Mouse (Mus musculus) heart, embryonic 13.5 days (tissue): ENCODE measurements around the gene Dmp1. TPM values are rescaled to one million over a fixed set of nuclear protein-coding genes. Genes with fewer than 3 reads are reported as not detected.

Experiments used
- ATAC-seq: fragments of 200-750 bp; cut with Nextera tagmentation; 2 replicates; pipeline ENCODE4 v1.8.0; 2017; ENCODE audit warnings: moderate TSS enrichment; ENCODE audit not compliant: insufficient number of reproducible peaks, low FRiP score, low TSS enrichment; ENCODE audit errors: extremely low read depth
- H3K27ac ChIP-seq: fragments of 300-500 bp; sonication (generic); replicated peaks from 2 replicates; pipeline ENCODE4 v1.5.1; 2015; ENCODE audit warnings: moderate library complexity, mild to moderate bottlenecking, inconsistent platforms
- H3K27me3 ChIP-seq: fragments of 300-500 bp; sonication (generic); replicated peaks from 2 replicates; pipeline ENCODE4 v1.6.1; 2015; ENCODE audit warnings: mild to moderate bottlenecking, inconsistent platforms
- H3K36me3 ChIP-seq: fragments of 300-500 bp; sonication (generic); 2 replicates; pipeline ENCODE4 v1.6.1; 2015; ENCODE audit warnings: mild to moderate bottlenecking, inconsistent platforms
- H3K4me1 ChIP-seq: fragments of 300-500 bp; sonication (generic); 2 replicates; pipeline ENCODE4 v1.6.1; 2015; ENCODE audit warnings: inconsistent platforms
- H3K4me2 ChIP-seq: fragments of 300-500 bp; sonication (generic); 2 replicates; pipeline ENCODE4 v1.6.1; 2015; ENCODE audit warnings: inconsistent platforms, mild to moderate bottlenecking, moderate library complexity
- H3K4me3 ChIP-seq: fragments of 300-500 bp; sonication (generic); 2 replicates; pipeline ENCODE4 v1.5.1; 2015; ENCODE audit warnings: moderate library complexity, mild to moderate bottlenecking, inconsistent platforms
- H3K9ac ChIP-seq: fragments of 300-500 bp; sonication (generic); 2 replicates; pipeline ENCODE4 v1.6.1; 2015; ENCODE audit warnings: inconsistent platforms, mild to moderate bottlenecking, moderate library complexity
- H3K9me3 ChIP-seq: fragments of 300-500 bp; sonication (generic); 2 replicates; pipeline ENCODE4 v1.6.1; 2016; ENCODE audit warnings: inconsistent platforms
- WGBS: fragments of 180-500 bp; shearing (Covaris S2); methylation state at CpG from one replicate; pipeline ENCODE4 v1.1.7; 2015; ENCODE audit warnings: mixed read lengths; 5-methylcytosine and 5-hydroxymethylcytosine counted together
- polyA plus RNA-seq: library from polyadenylated mRNA; unstranded; fragments of >200 nt; fragmentation: Nextera tagmentation; extraction: Ambion mirVana; gene quantifications from 2 replicates; pipeline ENCODE4 v1.2.1, GENCODE M21; 2015

Gene Dmp1
- polyA plus RNA-seq, result 0.05 and 0.06 TPM in 2 replicates

DNA sequence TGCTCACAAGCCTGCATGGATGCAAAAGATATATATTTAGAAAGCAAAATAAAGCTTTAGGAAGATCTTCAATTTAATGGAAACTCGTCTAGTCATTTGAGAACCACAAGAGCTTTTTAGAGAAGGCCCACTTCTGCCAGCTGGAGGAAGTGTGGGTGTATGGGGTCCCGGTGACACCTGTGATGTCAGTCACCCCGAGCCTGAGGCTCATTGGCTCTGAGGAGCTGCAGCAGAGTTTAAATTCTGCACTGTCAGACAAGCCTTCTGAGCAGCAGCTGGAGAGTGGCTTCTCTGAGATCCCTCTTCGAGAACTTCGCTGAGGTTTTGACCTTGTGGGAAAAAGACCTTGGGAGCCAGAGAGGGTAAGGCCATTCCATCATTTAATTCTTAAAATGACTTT lies at the start of gene Dmp1:
Dmp1 (plus strand) TSS at position 263 of the 400 bp plus-strand sequence.
- no peak within 1 kb of the TSS for H3K27ac ChIP-seq
- no peaks in the 10 kb centered on the region for H3K4me1 ChIP-seq
- H3K9me3 ChIP-seq, result no peaks in the 10 kb centered on the region
- ATAC-seq, result no peak
- WGBS, result 68% methylated on average over 5 of the region's 5 CpGs
- no peak within 1 kb of the TSS for H3K4me3 ChIP-seq
- H3K9ac ChIP-seq, result no peak within 1 kb of the TSS
- no peaks in the 10 kb centered on the region for H3K27me3 ChIP-seq
- no peaks in the 10 kb centered on the region for H3K36me3 ChIP-seq
- no peak within 1 kb of the TSS for H3K4me2 ChIP-seq

DNA sequence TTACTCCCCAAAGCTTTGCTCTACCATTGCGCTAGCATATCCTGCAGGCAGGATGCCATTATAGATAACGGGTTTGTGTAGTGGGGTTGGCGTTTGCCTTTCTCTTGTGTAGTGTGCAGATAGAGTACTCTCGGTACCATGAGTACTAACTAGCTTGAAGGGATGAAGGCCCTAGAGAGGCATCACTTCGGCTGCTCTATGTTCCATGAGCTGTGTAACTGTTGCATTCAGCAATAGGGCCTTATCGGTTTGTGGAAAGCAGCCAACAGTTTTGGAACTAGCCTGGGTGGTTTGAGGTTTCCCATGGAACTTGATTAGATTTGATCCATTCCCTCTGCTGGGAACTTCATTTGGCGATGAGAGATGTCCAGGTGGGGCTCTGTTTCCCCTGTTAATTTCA lies 44.7 kb upstream of the Dmp1 start:
- Histone ChIP-seq H3K4me3 (no peak overlapping the region), H3K27me3 (no peaks in the 10 kb centered on the region), H3K36me3 (no peaks in the 10 kb centered on the region), H3K9me3 (no peaks in the 10 kb centered on the region), H3K4me1 (0 out of 2 replicates have a peak, but pooled peaks cover 7% of the 10 kb centered on the region), H3K27ac (no peak overlapping the region), H3K4me2 (no peak overlapping the region), H3K9ac (no peak overlapping the region)
- WGBS, result 69% methylated on average over 7 of the region's 7 CpGs
- ATAC-seq, result no peak

DNA sequence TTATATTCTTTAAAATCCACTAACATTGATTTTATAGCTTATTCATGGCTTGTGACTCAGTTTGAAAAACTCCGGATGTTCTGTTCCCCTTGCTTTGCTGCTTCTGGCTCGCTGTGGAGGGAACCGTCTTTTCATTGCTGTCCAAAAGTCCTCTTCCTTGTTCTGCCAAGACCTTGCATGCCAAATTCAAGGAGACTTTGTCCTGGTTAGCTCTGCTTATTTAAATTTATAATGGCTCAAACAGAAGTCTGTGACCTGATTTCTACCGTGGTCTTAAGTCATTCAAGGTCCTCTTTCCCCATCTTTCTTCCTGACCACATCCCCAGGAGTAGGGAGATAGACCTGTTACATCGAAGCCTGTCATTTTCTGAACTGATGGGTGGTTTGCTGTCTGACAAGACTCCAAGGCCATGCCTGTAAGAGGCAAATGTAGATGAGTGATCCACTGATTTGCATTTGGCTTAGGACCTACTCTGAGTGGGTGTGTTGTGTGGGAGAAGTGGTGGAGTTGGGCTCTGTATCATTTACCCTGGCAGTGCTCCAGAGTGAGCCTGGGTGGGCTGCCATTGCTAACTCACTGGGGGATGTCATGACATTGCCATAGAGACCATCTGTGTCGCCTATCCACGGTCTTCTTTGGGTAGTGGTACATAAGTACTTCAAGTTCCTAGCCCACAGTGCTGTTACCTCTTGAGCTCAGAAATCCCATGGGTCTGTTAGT lies 43.9 kb upstream of the Dmp1 start:
- Histone ChIP-seq H3K9ac (no peak overlapping the region), H3K27me3 (no peaks in the 10 kb centered on the region), H3K4me1 (0 out of 2 replicates have a peak, but pooled peaks cover 7% of the 10 kb centered on the region), H3K4me3 (no peak overlapping the region), H3K27ac (no peak overlapping the region), H3K9me3 (no peaks in the 10 kb centered on the region), H3K4me2 (no peak overlapping the region), H3K36me3 (no peaks in the 10 kb centered on the region)
- 70% methylated on average over 7 of the region's 7 CpGs for WGBS
- ATAC-seq, result no peak

DNA sequence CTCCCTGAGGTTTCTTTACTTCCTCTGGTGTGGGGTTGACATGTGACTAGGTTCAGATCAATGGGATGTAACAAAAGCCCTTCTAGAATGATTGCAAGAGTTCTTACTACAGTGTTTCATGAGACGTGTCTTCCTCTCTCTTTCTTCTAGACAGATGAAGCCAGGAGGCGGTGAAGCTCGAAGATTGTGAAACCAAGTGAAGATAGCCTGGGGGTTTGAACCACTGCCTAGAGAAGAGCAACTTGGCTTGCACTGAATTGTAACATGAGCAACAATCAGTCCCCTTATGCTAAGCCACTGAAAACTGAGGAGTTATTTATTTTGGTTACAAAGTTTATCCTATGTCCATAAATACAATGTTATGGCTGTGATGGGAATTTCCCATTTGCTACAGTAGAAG lies 41.8 kb upstream of the Dmp1 start:
- 80% methylated on average over 3 of the region's 3 CpGs for WGBS
- 0 out of 2 replicates have a peak, but pooled peaks cover 7% of the 10 kb centered on the region for H3K4me1 ChIP-seq

DNA sequence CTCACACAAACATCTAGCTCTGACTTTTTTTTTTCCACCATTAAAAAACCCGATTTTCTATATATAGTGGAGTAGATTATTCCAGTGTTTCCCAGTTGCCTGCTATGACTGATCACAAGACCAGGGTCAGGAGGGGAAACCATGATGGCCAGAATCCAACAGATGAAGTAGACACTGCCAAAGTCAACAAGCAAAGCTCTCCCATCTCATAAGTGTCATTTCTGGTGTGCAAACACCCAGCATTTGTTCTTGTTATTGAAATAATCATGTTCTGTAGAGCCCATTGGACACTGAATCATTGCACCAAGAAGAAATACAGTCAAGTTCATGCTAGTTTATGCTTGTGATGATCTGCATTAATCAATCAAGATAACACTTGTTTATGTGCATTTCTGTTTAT lies 41.0 kb upstream of the Dmp1 start:
- H3K9me3 ChIP-seq, result no peaks in the 10 kb centered on the region
- H3K9ac ChIP-seq, result no peak overlapping the region
- H3K4me2 ChIP-seq, result no peak overlapping the region
- no peaks in the 10 kb centered on the region for H3K36me3 ChIP-seq
- no peak overlapping the region for H3K27ac ChIP-seq
- ATAC-seq, result no peak
- WGBS, result 36% methylated on average over 1 of the region's 1 CpGs
- H3K4me1 ChIP-seq, result 0 out of 2 replicates have a peak, but pooled peaks cover 7% of the 10 kb centered on the region
- no peak overlapping the region for H3K4me3 ChIP-seq
- H3K27me3 ChIP-seq, result no peaks in the 10 kb centered on the region

More for the DNA sequence above, 41.8 kb upstream of the Dmp1 start:
- H3K27me3 ChIP-seq, result no peaks in the 10 kb centered on the region
- no peaks in the 10 kb centered on the region for H3K9me3 ChIP-seq
- no peaks in the 10 kb centered on the region for H3K36me3 ChIP-seq
- ATAC-seq, result no peak
- H3K27ac ChIP-seq, result no peak overlapping the region
- no peak overlapping the region for H3K4me2 ChIP-seq
- no peak overlapping the region for H3K9ac ChIP-seq
- no peak overlapping the region for H3K4me3 ChIP-seq

DNA sequence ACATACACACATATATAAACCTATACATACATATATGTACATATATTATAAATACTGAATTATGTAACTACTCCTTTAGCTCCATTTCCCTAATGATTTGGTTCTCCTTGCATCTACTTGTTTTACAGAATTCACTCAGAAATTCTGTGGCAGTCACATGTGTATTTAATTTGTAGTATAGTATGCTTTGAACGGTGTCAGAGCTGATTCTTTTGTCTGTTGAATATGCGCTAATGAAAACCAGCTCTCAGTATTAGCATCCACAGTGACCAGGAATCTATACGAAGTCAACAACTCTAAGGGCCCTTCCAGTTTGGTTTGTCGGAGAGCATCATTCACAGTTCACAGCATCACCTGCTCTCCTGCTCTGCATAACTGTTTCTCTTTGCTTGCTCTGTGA lies 38.9 kb upstream of the Dmp1 start:
- H3K36me3 ChIP-seq, result no peaks in the 10 kb centered on the region

DNA sequence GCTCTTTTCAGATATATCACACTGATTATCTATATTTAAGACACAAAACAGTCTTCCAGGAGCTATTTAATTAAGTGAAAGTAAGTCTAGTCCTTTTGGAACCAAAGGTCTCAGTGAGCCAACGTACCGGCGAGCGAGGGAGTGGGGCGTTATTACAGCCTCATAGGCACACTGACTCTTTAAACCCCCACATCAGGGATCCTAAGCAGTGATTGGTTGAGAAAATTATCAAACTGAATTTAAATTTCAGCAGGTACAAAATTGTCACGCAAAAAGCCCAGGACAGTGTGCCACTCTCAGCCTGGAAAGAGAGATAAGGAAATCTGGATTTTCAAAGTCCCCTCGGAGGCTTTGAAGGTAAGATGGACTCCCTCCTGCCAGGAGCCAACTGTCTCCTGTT lies 32.0 kb upstream of the Dmp1 start, which contains the start of gene Dspp:
Dspp (plus strand) TSS at position 301 of the 400 bp plus-strand sequence.
- no peak within 1 kb of the TSS for H3K4me2 ChIP-seq
- no peak for ATAC-seq
- H3K9ac ChIP-seq, result no peak within 1 kb of the TSS
- H3K36me3 ChIP-seq, result no peaks in the 10 kb centered on the region
- no peaks in the 10 kb centered on the region for H3K9me3 ChIP-seq
- H3K27me3 ChIP-seq, result no peaks in the 10 kb centered on the region
- no peak within 1 kb of the TSS for H3K27ac ChIP-seq
- 74% methylated on average over 7 of the region's 7 CpGs for WGBS
- no peaks in the 10 kb centered on the region for H3K4me1 ChIP-seq
- H3K4me3 ChIP-seq, result no peak within 1 kb of the TSS

More for the DNA sequence above, 38.9 kb upstream of the Dmp1 start:
- Histone ChIP-seq H3K4me2 (no peak overlapping the region), H3K4me3 (no peak overlapping the region), H3K4me1 (0 out of 2 replicates have a peak, but pooled peaks cover 3% of the 10 kb centered on the region), H3K9ac (no peak overlapping the region), H3K27ac (no peak overlapping the region), H3K9me3 (no peaks in the 10 kb centered on the region), H3K27me3 (no peaks in the 10 kb centered on the region)
- no peak for ATAC-seq
- 77% methylated on average over 4 of the region's 4 CpGs for WGBS

DNA sequence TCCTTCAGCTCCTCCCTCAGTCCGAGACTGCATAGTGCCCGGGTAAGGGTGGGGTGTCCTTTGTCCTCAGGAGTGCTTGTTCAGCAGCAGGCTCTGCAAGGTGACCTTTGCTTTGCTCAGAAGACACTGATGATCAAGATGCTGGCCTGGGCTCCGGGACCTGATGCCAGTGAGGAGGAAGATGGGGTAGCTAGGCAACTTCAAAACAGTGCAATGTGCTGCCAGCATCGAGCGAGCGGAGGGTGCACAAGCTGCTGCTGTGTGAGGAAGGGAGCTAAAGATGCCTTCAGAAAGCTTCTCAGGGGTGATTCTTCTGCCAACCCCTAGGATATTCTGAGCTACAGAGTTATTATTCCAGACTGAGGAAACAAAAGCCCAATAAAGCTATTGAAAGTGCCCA lies 29.3 kb upstream of the Dmp1 start:
- H3K27ac ChIP-seq, result no peak overlapping the region
- H3K4me2 ChIP-seq, result no peak overlapping the region
- H3K4me3 ChIP-seq, result no peak overlapping the region
- peaks cover 14% of the 10 kb centered on the region for H3K9me3 ChIP-seq
- WGBS, result 83% methylated on average over 6 of the region's 6 CpGs
- H3K9ac ChIP-seq, result no peak overlapping the region
- H3K36me3 ChIP-seq, result no peaks in the 10 kb centered on the region
- no peaks in the 10 kb centered on the region for H3K27me3 ChIP-seq
- ATAC-seq, result no peak
- H3K4me1 ChIP-seq, result no peaks in the 10 kb centered on the region

DNA sequence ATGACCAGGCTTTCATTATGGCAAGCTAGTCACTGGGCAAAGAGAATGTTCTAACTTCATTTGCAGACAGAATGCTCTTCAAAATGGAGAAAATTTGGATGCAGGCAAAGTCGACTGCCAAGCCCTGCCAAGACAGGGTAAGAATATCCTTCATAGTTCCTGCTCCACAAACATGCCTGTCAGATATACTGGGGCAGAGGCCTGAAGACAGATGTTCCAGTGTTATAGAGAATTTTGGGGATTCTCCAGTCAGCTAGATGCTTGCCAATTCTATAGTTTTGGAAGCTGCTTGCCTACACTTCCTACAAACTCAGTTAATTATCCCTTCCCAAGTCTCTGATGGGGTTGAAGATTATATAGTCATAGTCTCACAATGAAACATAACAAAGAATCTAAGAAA lies 18.7 kb upstream of the Dmp1 start:
- no peaks in the 10 kb centered on the region for H3K36me3 ChIP-seq
- no peak overlapping the region for H3K4me2 ChIP-seq
- ATAC-seq, result no peak
- H3K27me3 ChIP-seq, result no peaks in the 10 kb centered on the region
- H3K9me3 ChIP-seq, result peaks cover 20% of the 10 kb centered on the region
- no peak overlapping the region for H3K4me3 ChIP-seq
- H3K4me1 ChIP-seq, result no peaks in the 10 kb centered on the region
- no peak overlapping the region for H3K27ac ChIP-seq
- 76% methylated on average over 1 of the region's 1 CpGs for WGBS
- no peak overlapping the region for H3K9ac ChIP-seq

DNA sequence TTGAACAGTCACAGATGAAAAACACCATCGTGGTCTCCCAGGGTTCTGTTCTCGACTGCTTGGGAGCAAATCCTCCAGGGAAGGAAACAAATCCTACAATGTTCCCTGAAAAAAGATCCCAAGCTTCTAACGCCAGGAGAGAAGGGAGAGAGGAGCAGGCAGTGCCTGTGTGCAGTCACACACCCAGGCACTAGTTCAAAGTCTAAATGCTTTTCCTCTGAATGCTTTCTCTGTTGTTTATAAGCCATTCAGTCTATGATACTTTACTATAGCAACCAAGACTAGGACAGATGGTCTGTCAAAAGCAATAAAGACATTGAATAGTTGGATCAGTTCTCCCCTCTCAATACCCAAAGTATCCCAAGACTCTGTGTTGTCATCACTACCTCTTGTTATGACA lies 15.1 kb upstream of the Dmp1 start:
- Histone ChIP-seq H3K9ac (no peak overlapping the region), H3K9me3 (peaks cover 8% of the 10 kb centered on the region; the same call in 1 of the 2 replicates), H3K4me2 (no peak overlapping the region), H3K36me3 (no peaks in the 10 kb centered on the region), H3K4me1 (no peaks in the 10 kb centered on the region), H3K27me3 (no peaks in the 10 kb centered on the region), H3K4me3 (no peak overlapping the region), H3K27ac (no peak overlapping the region)
- no peak for ATAC-seq
- WGBS, result 50% methylated on average over 3 of the region's 3 CpGs

DNA sequence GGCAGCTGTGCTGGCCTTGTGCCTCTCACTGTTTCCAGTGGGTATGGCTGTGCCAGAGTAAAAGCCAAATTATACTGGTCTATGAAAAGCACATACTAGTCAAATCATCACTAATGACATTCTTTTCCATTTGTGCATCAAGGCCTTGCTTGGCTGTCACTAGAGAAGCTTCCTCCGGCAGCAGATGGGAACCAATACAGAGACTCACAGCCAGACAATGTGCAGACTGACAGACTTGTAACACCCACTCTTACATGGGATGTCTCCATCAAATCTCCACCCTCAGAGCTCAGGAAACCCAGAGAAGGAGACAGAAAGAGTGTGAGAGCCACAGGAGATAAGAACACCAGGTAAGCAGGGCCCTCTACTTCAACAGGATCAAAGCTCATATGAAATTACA lies 7.3 kb upstream of the Dmp1 start:
- Histone ChIP-seq H3K27me3 (no peaks in the 10 kb centered on the region), H3K4me2 (no peak overlapping the region), H3K36me3 (no peaks in the 10 kb centered on the region), H3K9ac (no peak overlapping the region), H3K4me3 (no peak overlapping the region), H3K4me1 (no peaks in the 10 kb centered on the region), H3K27ac (no peak overlapping the region), H3K9me3 (no peaks in the 10 kb centered on the region)
- WGBS, result 74% methylated on average over 1 of the region's 1 CpGs
- no peak for ATAC-seq
